Mouse (Mus musculus) embryonic fibroblast, embryonic 13.5 days (primary cell): ENCODE data around the gene 1700014D04Rik.
"Not testable (repeated sequence)": the region's sequence is repeated elsewhere in the genome, so short reads cannot be mapped to it uniquely, and the experiment has no call there.

Experiments
- CTCF ChIP-seq: IDR thresholded peaks from 2 replicates; pipeline ENCODE4 v1.5.1; 2011; ENCODE audit warnings: mild to moderate bottlenecking, control low read depth, low read length, moderate library complexity, borderline replicate concordance; ENCODE audit not compliant: insufficient read depth
- POLR2A ChIP-seq: IDR thresholded peaks from 2 replicates; pipeline ENCODE4 v1.6.1; 2011; ENCODE audit warnings: low read depth, mild to moderate bottlenecking, control low read depth, low read length, moderate library complexity

DNA sequence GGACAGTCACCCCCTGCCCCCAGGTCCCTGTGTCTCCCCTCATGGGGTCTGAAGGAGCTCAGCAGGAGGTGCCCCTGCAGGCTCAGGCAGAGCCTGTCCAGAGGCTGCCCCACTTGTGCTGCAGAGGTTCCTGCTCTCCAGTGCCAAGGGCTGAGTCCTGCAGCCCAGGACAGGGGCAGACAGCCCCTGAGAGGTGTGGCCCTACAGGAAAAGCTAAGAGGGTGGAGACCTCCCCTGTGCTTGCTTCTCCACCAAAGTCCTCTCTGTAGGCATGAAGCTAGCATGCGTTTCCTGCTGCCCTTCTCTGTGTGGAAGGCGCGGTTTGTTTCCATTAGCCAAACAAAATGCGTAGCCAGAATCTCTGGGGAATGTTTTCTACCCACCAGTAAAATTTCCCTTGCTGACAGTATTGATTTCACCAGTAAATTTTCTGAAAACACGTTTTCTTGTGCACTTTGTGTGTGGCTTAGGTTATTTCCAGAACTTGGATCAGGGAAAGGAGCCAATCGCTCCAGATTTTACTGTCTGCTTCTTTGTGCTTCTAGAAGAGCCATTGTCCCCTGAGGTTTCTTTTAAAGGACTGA lies 27.6 kb downstream of the 1700014D04Rik start:
- not testable (repeated sequence) for TF ChIP-seq POLR2A, CTCF
